Mouse (Mus musculus): Measurements from ENCODE around the gene Krt79. TPM values are rescaled to one million over a fixed set of nuclear protein-coding genes. Genes with fewer than 3 reads are reported as not detected.

The Krt79 gene
- polyA plus RNA-seq, 1 experiment from 2014 or later = 0.22 TPM

DNA sequence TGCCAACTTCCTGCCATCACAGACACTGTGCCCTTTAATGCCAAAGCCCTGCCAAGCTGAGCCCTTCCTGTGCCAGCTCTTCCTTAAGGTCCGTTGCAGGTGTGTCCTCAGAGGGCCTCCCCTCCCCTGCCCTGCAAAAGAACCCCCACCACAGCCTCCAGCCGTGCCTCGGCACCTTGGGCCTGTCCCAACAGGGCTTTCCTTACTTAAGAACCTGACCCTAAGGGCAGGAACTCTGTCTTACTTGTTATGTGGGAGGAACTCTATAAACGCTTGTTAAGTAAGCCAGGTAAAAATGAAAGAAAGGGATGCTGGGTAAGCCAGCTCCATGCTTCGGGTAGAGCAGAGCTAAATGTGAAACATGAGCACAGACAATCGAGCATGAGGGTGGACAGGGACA lies 7.1 kb downstream of the Krt79 start:
- TF ChIP-seq CTCF (IDR thresholded peaks at IDR 0.05; ENCODE audit: low read depth) = no peak
- Histone ChIP-seq H3K9me3 (ENCODE audit: low read depth, low read length) (no peaks in the 10 kb centered on the region), H3K4me3 (ENCODE audit: low read depth, low read length) (no peak overlapping the region), H3K36me3 (ENCODE audit: insufficient read depth) (no peaks in the 10 kb centered on the region), H3K27ac (ENCODE audit: low read depth) (no peak overlapping the region), H3K4me2 (no peak overlapping the region), H3K4me1 (ENCODE audit: insufficient read depth) (peaks cover 12% of the 10 kb centered on the region), H3K9ac (no peak overlapping the region), H3K27me3 (ENCODE audit: insufficient read depth, low read length) (peaks cover 10% of the 10 kb centered on the region; the same call in 1 of the 2 replicates)
- ATAC-seq (ENCODE audit: insufficient read depth) (no peak), DNase-seq (no peak)
- 60% methylated on average over 6 of the region's 6 CpGs for WGBS

DNA sequence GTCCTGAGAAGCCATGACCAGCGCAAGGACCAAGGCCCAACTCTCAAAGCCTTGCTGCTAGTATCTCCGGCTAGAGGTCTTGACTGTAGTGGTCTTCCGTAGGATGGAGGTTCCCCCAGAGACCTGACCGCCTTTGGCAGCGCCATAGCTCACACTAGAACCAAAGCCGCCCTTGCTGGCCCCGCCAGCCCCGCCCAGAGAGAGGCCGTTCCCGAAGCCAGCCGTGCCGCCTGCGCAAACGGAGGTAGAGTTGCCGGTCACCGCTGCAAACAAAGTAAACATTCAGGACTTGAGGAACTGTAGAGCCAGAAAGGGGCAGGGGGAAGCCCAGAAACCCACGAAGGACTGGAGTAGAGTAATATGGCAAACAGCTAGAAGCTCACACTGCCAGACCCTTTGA lies 10.5 kb downstream of the Krt79 start:
- H3K9me3 ChIP-seq (ENCODE audit: low read depth, low read length) = no peaks in the 10 kb centered on the region
- peaks cover 12% of the 10 kb centered on the region for H3K4me1 ChIP-seq (ENCODE audit: insufficient read depth)
- peak; percentile 50 for DNase-seq
- no peaks in the 10 kb centered on the region for H3K36me3 ChIP-seq (ENCODE audit: insufficient read depth)
- peak overlapping the region; percentile 30; the same call in 1 of the 2 replicates for H3K9ac ChIP-seq
- peaks cover 10% of the 10 kb centered on the region; the same call in 1 of the 2 replicates for H3K27me3 ChIP-seq (ENCODE audit: insufficient read depth, low read length)
- peak overlapping the region; percentile 60 for H3K4me2 ChIP-seq
- H3K4me3 ChIP-seq (ENCODE audit: low read depth, low read length) = peak overlapping the region; percentile 27
- no peak for TF ChIP-seq CTCF (IDR thresholded peaks at IDR 0.05; ENCODE audit: low read depth)
- WGBS = 2% methylated on average over 17 of the region's 17 CpGs
- no peak for ATAC-seq (ENCODE audit: insufficient read depth)
- no peak overlapping the region for H3K27ac ChIP-seq (ENCODE audit: low read depth)

DNA sequence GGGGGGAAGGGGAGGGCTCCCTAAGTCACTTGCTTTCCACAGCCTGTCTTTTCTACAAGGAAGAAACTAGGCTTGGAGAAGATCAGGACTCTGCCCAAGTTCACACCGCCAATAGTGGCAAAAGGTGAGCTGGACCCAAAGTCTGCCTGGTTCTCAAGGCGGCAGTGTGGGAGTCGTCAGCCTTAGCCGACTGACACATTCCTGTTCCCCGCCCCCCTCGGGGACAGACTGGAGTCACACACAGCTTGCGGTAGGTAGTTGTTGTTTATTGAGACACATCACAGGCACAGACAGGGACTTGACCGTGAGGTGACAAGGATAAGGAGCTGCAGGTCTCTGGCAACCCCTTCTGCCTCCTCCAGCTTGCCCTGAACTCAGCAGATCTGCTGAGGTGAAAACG lies 11.0 kb downstream of the Krt79 start:
- ATAC-seq (ENCODE audit: insufficient read depth) (no peak), DNase-seq (no peak)
- Histone ChIP-seq H3K4me3 (ENCODE audit: low read depth, low read length) (0 out of 2 replicates have a peak overlapping the region, but pooled peaks have one; percentile 27), H3K4me2 (peak overlapping the region; percentile 60), H3K4me1 (ENCODE audit: insufficient read depth) (peaks cover 12% of the 10 kb centered on the region), H3K9me3 (ENCODE audit: low read depth, low read length) (no peaks in the 10 kb centered on the region), H3K27me3 (ENCODE audit: insufficient read depth, low read length) (peaks cover 10% of the 10 kb centered on the region; the same call in 1 of the 2 replicates), H3K36me3 (ENCODE audit: insufficient read depth) (no peaks in the 10 kb centered on the region), H3K27ac (ENCODE audit: low read depth) (no peak overlapping the region), H3K9ac (no peak overlapping the region)
- TF ChIP-seq CTCF (IDR thresholded peaks at IDR 0.05; ENCODE audit: low read depth) = no peak
- WGBS = 7% methylated on average over 9 of the region's 9 CpGs

DNA sequence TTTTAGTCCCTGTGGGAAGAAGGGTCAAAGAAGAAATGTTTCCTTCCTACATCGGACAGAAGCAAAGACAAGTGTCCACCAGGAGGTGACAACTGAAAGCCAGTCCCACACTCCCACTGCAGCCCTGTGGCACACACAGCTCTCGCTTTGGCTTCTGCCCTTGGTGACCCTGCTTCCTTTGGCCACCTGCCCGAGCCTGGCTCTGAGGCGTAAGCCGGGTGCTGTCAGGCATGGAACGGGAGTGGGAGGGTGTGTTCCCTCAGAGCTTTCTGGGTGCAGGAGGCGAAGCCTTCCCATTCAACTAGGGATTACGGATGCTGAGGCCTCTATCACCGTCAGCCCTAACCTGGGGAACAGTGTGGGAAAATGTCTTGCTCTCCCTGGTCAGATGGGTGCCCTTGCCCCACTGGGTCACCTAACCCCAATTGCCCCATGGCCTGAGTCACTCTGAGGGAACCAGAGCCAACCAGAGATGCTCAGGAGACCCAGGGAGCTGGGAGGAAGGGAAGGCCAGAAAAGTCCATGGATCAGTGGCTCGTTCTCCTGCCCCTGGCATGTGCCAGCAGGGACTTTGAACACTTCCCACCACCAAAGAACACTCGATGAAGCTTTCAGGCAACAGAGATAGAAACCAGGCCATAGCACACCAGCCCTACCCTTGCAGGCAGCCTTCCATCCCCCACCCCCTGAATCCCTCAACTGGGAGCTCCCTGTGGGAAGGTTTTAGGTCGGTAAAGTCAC lies 12.6 kb downstream of the Krt79 start:
- TF ChIP-seq CTCF (IDR thresholded peaks at IDR 0.05; ENCODE audit: low read depth) = no peak
- H3K4me2 ChIP-seq = no peak overlapping the region
- H3K4me1 ChIP-seq (ENCODE audit: insufficient read depth) = peaks cover 12% of the 10 kb centered on the region
- no peak for ATAC-seq (ENCODE audit: insufficient read depth)
- no peak overlapping the region for H3K9ac ChIP-seq
- WGBS = 60% methylated on average over 12 of the region's 12 CpGs
- no peak overlapping the region for H3K4me3 ChIP-seq (ENCODE audit: low read depth, low read length)
- no peak for DNase-seq
- H3K9me3 ChIP-seq (ENCODE audit: low read depth, low read length) = no peaks in the 10 kb centered on the region
- H3K27ac ChIP-seq (ENCODE audit: low read depth) = no peak overlapping the region
- peaks cover 10% of the 10 kb centered on the region for H3K27me3 ChIP-seq (ENCODE audit: insufficient read depth, low read length)
- no peaks in the 10 kb centered on the region for H3K36me3 ChIP-seq (ENCODE audit: insufficient read depth)

DNA sequence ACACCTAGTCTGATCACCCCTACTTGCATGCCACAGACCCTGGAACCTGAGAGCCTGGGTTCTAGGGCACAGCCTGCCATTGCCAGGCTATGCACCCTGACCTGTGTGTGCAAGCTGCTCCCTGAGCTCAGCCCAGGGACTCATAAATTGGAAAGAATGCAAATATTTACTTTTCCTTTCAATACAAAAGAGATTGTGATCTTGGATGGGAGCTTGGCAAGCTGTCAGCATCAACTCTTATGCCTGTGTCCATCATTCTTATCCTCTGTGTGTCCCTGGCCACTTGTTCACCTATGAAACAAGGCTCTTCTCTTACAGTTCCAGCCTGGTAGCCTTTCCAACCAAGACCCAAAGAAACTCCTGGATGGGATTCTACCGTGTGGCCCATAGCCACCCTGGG lies 15.1 kb downstream of the Krt79 start:
- Histone ChIP-seq H3K9ac (no peak overlapping the region), H3K9me3 (ENCODE audit: low read depth, low read length) (no peaks in the 10 kb centered on the region), H3K4me2 (no peak overlapping the region), H3K4me1 (ENCODE audit: insufficient read depth) (peaks cover 11% of the 10 kb centered on the region), H3K27me3 (ENCODE audit: insufficient read depth, low read length) (peaks cover 3% of the 10 kb centered on the region), H3K4me3 (ENCODE audit: low read depth, low read length) (no peak overlapping the region), H3K36me3 (ENCODE audit: insufficient read depth) (no peaks in the 10 kb centered on the region), H3K27ac (ENCODE audit: low read depth) (no peak overlapping the region)
- 71% methylated on average over 1 of the region's 1 CpGs for WGBS
- TF ChIP-seq CTCF (IDR thresholded peaks at IDR 0.05; ENCODE audit: low read depth) = no peak
- ATAC-seq (ENCODE audit: insufficient read depth) (no peak), DNase-seq (no peak)

DNA sequence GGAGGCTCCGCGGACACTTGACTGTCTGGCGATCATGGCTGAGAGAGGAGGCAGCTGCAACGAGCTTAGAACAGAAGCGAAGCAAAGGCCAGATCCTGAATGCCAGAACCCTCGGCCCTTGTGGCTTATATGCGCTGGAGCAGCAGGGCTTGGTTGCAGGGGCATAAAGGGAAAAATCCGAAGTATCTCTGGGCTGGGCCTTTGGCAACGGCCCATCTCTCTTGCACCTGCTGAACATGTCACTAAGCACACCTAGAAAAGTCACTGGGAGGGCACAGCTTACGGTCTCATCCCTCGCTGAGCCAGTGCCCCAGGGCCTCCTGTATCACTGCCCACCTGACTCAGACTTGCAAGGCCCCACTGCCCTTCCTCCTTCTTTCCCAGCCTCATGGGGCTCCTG lies 15.5 kb downstream of the Krt79 start, which contains the start of gene Krt4:
Krt4 (minus strand) TSS at position 101 of the 400 bp plus-strand sequence.
- no peak for TF ChIP-seq CTCF (IDR thresholded peaks at IDR 0.05; ENCODE audit: low read depth)
- no peaks in the 10 kb centered on the region for H3K36me3 ChIP-seq (ENCODE audit: insufficient read depth)
- no peak within 1 kb of the TSS for H3K4me3 ChIP-seq (ENCODE audit: low read depth, low read length)
- no peak for ATAC-seq (ENCODE audit: insufficient read depth)
- H3K4me2 ChIP-seq = no peak within 1 kb of the TSS
- DNase-seq = no peak
- no peaks in the 10 kb centered on the region; the same call in 1 of the 2 replicates for H3K27me3 ChIP-seq (ENCODE audit: insufficient read depth, low read length)
- WGBS = 67% methylated on average over 11 of the region's 11 CpGs
- peaks cover 7% of the 10 kb centered on the region for H3K4me1 ChIP-seq (ENCODE audit: insufficient read depth)
- no peak within 1 kb of the TSS for H3K9ac ChIP-seq
- H3K9me3 ChIP-seq (ENCODE audit: low read depth, low read length) = no peaks in the 10 kb centered on the region
- H3K27ac ChIP-seq (ENCODE audit: low read depth) = no peak within 1 kb of the TSS

DNA sequence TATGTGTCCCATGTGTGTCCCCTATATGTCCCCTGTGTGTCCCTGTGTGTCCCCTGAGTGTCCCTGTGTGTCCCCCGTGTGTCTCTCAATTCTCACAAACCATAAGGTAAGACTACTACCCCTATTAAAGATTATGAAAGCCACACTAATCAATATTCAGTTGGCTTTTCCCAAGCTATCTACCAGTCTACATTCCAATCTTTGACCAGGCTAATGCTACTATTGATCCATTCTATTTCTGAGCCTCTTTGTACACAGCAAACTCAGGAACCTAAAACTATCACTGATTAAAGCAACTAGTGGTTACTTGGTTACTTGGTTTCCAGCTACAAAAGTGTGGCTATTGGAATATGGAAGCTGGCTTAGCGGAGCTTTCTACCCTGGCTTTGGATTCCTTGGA lies 17.8 kb downstream of the Krt79 start:
- Histone ChIP-seq H3K9me3 (ENCODE audit: low read depth, low read length) (no peaks in the 10 kb centered on the region), H3K36me3 (ENCODE audit: insufficient read depth) (no peaks in the 10 kb centered on the region), H3K4me1 (ENCODE audit: insufficient read depth) (no peaks in the 10 kb centered on the region), H3K4me3 (ENCODE audit: low read depth, low read length) (no peak overlapping the region), H3K27ac (ENCODE audit: low read depth) (no peak overlapping the region), H3K27me3 (ENCODE audit: insufficient read depth, low read length) (no peaks in the 10 kb centered on the region; the same call in 1 of the 2 replicates), H3K4me2 (no peak overlapping the region), H3K9ac (no peak overlapping the region)
- ATAC-seq (ENCODE audit: insufficient read depth) (no peak), DNase-seq (no peak)
- TF ChIP-seq CTCF (IDR thresholded peaks at IDR 0.05; ENCODE audit: low read depth) = no peak
- 90% methylated on average over 2 of the region's 2 CpGs for WGBS

Data from lung, embryonic 14.5 days (tissue).